Mouse (Mus musculus) lung, adult 18-20 months (tissue): ENCODE measurements around the gene Gabrb3.
"Not testable (repeated sequence)": the region's sequence is repeated elsewhere in the genome, so short reads cannot be mapped to it uniquely, and the experiment has no call there.

Experiments used
- DNase-seq, 2 experiments: peaks; one replicate each; pipeline ENCODE4 v3.0.0; 2022; ENCODE audit warnings: mixed read lengths in 2 of 2

Gabrb3 gene

DNA sequence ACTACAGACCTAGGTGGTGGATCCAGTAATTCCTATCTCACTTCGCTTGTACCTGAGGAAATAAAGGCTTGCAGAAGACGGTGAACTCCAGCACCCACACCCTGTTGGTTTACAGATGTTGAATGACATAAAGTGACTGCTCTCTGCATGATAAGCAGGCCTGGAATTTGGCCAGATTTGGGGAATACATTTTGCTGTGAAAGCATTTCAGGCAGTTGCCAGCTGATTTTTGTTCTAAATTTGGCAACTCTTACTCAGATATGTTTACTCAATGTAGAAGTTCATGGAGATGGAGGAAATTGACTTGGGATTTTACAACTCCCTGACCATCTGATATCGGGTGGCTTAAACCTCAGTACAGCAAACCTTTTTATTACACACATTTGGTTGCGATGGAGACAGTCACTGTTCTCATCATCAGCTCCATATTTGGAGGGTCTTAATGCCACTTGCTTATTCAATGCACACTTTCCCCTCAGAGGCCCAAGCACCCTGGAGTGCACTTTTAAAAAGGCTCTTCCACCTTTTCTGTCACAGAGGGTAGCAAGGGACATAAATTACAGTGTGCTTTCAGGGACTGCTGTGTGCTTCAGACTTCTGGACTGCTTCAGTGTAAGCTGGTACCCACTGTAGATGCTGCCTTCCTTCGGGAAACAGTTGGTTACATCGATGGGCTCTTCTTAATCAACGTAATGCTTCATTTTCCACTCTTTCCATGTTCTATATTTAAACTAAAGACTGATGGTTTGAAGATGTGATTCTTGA lies 287.7 kb downstream of the Gabrb3 start:
- DNase-seq: no peak

DNA sequence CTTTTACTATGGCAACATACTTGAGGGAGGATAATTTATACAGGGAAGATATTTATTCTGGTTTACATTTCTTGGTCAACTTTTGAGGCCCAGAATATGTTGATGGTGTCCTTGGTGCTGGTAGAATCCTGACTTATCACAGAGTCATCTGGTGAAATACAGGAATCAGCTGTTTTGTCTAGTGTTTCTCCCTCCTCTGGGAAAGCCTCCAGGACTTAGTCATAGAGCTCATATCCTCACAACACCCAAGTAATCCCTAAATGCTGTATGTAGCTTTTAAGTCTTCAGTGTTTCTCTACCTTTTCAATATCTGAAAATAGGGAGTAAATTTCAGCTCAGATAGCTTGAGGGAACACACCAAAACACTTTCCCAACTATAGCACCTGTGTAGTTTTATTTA lies 292.2 kb downstream of the Gabrb3 start:
- no peak for DNase-seq

DNA sequence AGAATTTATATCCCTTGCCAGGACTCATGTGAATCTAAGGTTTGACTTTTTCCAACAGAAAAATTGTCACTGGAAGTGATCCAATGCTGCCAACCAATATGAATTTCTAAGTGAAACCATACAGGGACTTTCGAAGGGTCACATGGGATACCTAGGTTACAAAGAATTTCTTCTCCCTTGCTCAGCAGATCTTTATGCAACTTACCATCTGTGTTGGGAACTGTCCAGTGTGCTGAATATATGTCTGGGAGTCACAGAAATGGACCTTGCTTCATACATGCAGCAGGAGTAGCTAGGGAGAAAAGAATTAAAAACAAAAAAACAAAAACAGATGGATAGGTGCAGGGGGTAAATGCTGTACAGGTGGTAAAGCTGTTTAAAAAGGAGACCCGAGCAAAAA lies 327.3 kb downstream of the Gabrb3 start:
- DNase-seq: no peak

DNA sequence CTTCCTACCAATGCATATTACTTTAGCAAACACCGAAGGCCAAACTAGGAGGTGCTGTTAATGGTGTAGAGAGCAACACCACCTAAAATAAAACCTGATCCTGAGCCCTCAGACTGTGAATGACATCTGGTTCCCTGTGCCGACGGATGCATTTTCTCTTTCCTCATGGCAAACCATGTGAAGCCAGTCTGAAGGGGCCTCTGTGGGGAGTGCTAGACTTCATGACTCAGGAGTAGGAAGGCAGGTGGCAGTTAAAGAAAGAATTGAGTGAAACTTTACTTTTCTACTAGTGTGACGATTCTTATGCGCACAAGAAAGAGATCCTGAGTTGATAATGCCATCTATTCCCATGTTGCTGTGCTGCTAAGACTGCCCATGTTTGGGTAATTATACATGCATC lies 341.0 kb downstream of the Gabrb3 start:
- DNase-seq: no peak

DNA sequence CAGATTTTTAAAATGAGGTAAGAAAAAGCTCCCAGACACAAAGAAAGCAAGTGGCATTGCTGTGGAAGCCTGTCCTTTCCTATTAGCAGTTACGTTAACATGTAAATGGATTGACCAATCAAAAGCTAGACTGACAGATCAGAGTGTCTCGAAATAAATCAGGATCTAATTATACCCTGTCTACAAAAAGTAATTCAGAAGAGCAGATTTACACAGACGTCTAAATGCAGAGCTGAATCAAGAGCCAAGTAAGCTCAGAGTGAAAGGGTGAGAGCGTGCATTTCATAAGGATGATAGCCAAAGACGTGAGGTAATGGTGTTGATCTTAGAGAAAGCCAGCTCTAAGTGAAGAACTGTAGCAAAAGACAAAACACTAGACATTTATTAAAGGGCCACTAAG lies 359.3 kb downstream of the Gabrb3 start:
- no peak for DNase-seq

DNA sequence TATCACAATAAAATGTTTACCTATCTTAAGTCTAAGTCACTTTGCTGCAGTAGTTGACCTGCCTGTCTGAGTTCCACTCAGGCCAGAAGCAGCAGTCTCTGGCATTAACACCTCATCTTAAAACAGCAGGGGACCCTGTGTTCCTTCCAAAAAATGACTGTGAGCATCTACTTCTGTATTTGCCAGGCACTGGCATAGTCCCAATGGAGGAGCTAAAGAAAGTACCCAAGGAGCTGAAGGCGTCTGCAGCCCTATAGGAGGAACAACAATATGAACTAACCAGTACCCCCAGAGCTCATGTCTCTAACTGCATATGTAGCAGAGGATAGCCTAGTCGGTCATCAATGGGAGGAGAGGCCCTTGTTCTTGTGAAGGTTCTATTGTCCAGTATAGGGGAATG lies 366.6 kb downstream of the Gabrb3 start:
- not testable (repeated sequence) for DNase-seq

DNA sequence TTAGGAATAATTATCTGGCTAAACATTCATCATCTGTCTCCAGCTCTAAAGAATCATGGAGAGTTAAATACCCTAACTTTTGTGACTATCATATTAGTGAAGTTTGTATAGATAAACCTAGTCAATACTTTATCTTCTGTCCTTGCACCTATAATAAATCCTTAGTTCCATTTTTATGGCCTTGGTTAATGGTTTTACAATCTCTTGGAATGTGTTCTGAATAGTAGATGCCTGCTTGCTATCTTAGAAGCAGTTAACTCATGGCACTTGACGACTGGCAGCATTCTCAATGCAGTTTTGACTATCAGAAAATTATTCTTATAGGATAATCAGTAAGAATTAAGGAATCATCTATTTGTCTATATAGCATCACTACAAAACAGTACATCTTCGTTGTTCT lies 368.0 kb downstream of the Gabrb3 start:
- no peak for DNase-seq

DNA sequence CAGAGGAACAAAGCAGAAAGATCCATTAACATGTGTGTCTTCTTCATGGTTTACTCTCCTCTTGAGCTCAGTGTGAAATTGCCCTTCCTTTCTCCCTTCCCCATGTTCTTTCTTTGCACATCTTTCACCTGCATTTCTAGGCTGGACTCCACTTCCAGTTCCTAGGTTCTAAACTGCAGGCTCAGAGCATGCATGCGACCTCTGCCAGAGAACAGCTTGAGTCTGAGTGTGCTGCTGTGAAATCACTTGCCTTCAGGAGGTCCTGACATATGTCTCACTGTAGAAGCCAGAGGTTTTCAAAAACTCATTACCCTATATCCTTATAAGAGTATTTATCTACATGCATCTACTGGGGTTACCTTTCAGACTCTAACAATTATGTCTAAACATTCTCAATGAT lies 383.8 kb downstream of the Gabrb3 start:
- DNase-seq: no peak

DNA sequence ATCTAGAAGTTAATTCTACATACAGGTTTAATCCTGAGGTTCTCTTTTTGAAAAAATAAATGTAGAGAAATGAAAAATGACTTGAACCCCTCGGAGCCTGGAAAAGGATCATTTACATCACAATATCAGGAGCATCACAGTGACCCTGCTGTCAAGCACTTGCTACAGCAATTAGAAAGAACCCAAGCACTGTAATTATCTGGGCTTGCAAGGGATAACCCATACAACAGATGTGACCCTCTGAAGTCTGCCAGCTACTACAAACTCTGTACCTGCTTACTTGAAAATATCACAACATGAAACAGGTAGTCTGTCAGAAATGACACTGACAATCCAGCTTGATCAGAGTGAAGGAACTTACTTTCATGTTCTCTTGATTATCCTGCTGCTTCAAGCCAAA lies 394.2 kb downstream of the Gabrb3 start:
- no peak for DNase-seq

DNA sequence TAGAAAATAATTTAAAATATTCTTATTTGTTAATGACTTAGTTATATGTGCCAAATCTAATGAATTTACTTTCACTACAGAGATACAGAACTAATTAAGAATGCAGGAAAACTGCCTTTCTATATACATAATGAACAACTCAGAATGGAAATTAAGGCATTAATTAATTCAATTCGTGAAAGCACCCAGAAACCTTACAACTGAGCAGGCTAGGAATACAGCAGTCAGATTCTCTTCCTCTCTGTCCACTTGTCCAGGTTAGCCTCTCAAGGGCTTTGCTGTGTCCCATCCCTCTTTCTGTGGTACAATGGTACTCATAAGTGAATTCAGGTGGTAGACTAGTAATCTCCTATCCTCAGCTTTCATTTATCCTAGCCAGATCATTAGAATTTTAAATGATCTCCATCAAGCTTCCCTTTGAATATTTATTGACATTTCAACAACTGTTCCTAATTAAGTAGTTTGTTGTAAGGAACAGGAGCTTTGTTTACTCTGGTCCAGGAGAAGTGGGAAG lies 422.9 kb downstream of the Gabrb3 start:
- DNase-seq: no peak

DNA sequence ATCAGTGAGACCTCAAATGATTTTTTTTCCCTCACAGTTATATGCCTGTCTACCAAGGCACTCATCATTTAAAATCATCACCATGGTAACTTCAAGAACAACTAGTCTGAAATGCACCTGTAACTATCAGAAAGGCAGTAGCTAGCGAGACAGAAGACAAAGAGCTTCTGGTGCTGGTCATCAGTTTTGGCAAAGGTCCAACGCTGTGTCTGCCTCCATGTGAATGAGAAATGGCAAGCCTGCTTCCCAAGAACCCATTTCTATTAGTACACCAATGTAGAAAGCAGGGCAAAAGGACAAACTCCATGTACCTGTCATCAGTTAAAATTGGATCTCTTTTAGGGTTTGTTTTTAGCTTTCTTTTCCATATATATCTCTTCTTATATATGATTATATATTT lies 448.5 kb downstream of the Gabrb3 start:
- no peak for DNase-seq
